Mouse (Mus musculus) embryo, embryonic 10.5 days (tissue): ENCODE data around the gene Mon2.

Experiments used
- DNase-seq: peaks from one replicate; pipeline ENCODE4 v3.0.0-alpha.2; 2015; ENCODE audit warnings: low spot score

Mon2 gene

DNA sequence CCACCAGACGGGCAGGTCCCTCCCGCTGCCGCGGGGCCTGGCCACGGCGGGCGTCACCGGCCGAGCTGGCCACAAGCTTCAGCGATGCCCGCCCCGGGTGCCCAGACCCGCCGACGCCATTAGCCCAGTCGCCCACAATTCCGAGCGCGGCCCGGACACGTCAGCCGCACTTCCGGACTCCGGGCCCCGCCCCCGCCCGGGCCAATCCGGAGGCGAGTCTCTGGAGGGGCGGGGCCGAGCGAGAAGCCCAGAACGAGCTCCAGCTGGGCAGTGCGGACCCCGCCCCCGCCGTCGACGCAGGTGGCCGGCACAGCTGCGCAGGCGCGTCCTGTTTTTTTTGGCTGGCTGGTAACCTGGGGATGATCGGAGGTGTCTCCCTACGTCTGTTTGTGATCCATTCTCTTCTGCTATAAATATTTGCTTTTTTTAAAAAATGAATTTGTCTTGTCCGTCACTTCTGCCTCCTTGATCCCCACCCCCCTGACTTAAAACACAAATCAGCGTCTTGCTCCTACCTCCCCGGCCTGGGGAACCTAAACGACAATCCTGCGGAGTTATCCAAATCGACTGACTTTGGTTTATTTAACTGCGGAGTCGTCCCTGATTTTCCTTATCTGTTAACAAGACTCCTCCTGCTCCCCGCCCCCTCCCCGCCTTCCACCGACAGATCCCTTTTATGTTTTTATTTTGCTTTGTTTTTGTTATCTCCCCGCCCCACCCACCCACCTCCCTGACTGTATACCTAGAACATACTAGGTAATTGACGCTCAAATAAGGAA is at the start of gene Mon2:
Gene Mon2, minus strand, starts transcription at position 261 of the 779 bp plus-strand sequence.
- DNase-seq: peak; percentile 98

DNA sequence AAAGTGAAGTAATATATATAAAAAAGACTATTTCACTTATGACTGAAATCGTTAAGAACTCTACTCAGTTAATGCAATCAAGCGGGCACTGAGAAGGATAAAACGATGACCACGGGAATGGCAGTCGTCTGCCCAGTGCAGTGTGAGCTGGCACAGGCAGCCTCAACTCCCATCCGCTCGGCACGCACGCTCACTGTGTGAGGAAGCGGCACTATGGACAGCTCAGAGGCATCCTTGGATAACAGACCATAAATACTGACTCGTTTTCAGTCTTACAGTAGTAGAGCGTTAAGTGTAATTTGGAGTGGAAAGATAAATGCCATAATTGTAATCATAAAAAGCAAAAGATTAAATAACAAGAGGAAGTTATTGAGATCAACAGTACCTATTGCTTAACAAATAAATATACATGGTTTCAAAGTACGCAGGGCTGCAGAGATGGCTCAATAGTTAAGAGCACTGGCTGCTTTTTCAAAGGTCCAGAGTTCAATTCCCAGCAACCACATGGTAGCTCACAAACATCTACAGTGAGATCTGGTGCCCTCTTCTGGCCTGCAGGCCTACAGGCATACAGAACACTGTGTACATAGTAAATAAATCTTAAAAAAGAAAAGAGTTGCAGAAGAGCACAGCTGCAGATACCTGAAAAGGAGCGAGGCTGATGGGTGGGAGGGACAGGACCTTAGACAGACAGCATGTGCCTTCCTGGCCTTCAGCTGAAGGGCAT is 44.5 kb upstream of the Mon2 start:
- DNase-seq: no peak

DNA sequence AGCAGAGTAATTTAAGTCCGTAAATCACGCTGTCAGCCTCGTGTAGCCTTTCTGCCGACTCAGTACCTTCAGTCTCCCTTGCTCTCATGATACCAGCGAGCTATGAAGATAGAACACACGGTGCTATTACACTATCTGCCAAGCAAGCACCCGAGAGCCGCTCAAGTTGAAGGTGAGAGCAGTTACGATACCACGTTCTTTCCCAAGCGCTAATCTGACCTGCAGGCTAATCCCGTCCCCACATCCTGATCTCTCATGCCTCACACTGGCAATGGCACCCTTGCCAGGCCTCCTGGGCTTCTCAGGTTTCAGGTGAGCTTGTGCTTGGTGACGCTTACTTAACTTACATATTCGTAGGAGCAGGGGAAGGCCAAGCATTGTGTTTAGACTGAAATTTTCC is 40.6 kb upstream of the Mon2 start:
- DNase-seq: no peak

DNA sequence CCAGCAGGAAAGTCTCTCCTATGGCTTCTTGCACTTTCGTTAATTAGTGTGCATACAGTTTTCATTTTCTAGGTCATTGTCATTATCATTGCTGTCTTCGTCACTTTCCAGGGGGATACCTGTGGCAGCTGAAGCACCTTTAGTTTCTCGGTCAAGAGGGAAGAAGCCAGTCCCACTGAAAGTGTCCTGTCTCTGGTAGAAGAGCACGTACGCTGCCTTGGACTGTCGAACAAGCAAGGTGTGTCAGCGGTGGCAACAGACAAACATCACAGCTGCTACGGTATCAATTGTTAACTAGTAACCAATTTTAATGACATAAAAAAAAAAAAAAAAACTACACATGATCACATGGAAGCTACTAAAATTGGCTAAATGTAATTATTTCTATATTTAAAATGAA is 37.2 kb upstream of the Mon2 start:
- no peak for DNase-seq

DNA sequence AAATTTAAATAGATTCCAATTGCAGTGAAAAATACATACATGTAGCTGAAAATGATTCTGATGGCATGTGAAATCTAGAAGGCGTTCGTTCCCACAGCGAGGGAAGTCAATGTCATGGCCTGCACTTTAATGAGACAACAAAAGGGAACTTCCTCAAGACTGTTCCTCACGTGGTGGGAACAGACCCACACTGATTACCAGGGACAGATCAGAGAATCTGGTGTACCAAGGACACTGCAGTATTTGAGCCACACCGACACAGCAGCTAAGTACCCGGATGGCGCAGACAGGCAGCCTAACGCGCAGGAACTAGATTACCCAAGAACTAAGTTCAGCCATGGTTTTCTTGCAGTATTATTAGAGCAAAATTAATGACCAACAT is 36.5 kb upstream of the Mon2 start:
- DNase-seq: no peak

DNA sequence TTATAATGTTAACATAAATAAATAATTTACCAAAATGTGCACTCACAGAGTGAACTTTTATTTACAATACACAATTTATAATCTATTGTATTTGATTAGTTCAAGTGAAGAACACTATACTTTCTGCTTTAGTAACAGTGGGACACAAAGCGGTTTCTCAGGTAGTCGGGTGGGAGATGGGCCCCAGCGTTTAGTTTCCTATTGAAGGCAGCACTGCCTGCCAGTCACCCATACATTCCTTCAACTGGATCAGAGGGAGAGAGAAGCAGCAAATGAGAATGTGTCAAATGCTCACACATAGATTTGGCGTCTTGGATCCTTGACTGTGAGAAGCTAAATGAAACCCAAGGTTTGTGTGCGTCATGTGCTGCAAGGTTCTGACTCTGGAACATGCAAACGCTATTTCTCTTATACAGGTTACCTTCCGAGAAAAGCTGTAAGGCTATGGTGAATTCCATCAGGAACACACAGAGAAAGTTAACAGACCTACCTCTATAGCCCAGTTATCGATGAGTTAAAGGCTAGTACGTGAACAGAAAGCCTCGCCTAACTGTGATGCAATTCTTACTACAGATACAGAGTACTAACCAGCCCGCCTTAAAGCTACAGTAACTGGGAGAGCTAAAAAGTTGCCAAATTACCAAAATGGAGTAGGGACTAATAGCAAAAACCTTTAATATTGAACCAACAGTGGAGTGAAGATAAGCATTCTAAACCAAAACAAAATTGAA is 35.9 kb upstream of the Mon2 start:
- DNase-seq: no peak

DNA sequence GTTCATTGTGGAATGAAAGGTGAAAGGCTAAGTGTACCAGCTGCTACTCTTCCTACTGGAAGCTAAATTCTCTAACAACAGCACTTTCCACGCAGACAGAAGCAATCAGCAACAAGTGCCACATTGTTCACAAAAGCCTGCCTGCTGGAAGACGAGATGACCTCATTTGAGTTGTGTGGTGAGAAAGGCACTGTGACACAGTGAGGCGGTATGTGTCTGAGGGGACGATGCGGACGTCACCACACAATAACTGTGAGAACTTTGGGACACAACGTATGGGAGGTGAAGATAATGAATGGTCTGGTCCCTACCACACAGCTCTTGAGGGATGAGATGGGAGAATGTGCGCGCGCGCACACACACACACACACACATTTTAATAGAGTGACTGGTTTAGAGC is 34.2 kb upstream of the Mon2 start:
- peak; percentile 15 for DNase-seq

DNA sequence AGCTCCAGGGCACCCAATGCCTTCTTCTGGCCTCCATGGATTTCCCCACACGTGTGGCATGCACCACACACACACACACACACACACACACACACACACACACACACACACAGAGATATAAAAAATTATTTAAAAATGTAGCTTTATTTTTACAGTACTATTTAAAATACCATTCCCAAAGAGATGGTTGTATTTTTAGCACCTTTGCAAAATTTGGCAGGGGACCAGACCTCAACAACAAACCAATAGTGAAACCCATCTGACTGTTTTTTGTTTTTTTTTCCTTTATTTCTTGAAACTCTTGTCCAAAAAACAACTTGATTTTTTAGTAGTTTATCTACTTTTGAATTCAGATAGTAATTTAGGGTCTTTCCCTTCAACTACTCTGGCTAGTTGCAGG is 32.2 kb upstream of the Mon2 start:
- DNase-seq: no peak

DNA sequence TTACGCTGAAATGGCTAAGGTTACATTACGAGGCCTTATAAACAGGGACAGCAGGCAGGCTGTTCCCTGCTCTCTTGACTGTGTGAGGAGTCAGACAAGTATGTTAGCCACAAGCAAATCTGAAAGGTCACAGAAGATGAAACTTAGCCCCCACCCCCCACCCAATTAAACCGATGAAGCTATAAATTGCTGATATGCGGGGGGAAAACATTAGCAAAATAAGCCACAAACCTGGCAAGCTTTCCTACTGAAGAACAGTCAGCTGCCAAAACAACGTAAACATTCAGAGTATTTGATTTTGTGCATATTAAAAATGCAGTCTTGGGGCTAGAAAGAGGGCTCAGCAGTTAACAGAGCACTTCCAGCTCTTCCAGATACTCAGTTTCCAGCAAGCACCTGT is 31.8 kb upstream of the Mon2 start:
- no peak for DNase-seq

DNA sequence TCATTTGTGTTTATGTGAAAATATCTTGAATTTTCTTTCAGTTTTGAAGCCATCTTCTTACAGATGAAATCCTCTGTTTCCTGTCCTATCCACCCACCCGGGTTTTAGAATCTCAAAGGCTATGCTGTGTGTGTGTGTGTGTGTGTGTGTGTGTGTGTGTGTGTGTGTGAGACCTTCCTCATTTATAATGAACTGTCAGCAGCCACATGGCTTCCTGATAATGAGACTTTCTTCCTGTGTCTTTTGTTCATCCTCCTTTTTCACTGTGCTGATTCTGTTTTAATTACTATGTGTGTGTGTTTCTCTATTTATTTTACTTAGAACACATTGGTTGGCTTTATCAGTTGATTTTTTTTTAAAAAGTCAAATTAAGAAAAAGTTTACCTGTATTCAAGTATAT is 25.0 kb upstream of the Mon2 start:
- DNase-seq: no peak

DNA sequence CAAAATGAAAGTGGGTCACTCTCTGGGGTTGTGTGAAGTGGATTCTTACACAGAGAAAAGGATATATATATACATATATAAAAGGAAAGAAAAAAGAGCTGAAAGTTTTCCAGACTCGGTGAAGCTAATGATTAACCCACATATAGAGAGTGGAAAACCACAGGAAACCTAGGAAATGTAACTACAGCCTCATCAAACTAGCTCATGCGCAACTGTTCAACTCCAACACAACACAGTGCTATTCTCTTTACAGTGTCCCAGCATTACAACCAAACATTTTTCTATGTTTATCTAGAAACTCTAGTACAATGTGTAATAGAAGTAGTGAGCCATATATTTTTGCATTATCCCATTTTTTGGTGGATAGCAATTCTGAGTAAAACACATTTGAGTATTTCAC is 24.3 kb upstream of the Mon2 start:
- no peak for DNase-seq

DNA sequence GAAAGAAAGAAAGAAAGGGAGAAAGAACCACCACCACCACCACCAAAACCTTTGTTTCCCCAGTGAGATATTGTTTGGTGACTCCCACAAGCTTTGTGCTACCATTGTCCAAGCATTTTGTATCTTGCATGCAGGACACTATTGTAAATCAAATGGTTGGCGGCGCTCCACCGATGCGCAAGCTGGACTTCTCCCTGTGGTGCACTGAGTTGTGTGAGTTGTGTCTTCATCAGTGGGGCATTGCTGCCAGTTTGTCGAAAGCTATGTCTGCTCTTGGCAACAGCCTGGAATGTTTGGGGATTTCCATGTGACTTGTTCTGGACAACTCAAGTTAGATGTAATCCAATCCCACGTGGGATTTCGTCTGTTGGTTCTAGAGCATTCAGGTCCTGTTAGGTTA is 18.2 kb upstream of the Mon2 start:
- DNase-seq: no peak

DNA sequence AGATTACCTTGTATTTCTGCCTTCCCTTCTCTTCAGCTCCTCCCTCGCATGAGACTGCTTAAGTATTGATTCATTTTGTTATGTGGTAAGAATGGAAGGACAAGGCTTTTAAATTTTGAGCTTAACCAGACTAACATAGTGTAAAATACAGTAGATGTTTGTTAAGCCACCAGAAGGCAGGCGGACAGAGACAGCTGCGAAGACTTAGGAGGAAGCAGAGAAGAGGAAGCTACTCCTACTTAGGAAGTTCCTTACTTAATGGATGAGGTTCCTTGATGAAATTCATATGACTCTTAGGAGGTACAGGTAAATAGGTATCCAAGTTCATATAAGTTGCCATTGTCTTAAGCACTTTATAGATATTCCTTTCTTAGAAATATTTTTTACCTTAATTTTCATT is 16.3 kb upstream of the Mon2 start:
- DNase-seq: no peak

DNA sequence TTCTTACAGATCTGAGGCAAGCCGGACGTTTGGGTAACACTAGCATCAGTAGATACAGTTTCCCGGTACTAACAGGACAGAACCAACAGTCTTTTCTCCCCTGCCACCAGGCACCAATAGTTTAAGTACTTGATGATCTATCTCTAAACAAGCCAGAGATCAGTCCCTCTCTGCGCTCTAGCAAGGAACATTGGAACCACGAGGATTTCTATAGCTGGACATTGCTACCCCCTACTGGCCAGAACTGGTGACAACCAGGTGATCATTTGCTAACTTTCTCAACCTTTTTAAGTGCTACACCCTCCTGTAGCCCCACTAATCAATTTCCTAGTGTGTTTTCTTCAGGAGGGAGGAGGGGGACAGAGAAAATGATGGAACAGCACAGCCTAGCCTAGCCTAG is 15.4 kb upstream of the Mon2 start:
- peak; percentile 86 for DNase-seq

DNA sequence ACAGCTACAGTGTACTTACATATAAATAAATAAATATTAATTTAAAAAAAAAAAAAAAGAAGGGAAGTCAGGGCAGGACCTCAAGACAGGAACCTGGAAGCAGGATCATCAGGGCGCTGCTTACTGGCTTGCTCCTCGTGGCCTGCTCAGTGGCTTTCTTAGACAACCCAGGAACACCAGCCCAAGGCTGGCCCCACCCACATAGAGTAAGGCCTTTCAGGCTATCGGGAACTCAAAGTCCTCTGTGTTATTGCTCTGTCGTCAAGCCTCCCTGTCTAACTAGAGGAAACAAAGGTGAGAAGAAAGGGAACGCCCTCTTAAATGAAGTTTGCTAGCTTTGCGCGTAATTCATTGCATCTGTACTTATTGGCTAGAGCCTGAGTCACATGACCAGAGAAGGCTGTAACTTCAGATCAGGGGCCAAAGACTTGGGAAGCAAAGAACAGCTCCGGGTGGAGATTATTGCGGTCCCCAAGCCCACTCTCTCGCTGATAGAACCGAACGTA is 13.2 kb upstream of the Mon2 start:
- no peak for DNase-seq

DNA sequence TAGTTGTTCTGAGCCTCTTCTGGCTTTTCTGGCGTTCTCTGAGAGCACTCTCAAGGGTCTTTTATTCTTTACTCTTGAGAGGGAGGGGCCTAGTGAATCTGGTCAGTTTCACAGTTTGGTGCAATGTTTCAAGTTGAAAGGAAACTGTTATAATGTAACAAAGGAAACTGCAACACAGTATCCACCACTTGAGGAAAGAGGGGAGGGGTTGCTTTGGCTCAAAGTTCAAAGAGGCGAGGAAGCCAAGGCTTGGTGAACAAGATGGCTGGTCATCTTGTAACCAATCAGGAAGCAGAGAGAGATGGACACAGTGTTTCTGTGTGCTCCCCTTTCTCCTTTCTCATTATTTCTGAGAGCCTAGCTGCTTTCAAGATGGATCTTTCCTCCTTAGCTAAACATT is 10.5 kb upstream of the Mon2 start:
- no peak for DNase-seq

DNA sequence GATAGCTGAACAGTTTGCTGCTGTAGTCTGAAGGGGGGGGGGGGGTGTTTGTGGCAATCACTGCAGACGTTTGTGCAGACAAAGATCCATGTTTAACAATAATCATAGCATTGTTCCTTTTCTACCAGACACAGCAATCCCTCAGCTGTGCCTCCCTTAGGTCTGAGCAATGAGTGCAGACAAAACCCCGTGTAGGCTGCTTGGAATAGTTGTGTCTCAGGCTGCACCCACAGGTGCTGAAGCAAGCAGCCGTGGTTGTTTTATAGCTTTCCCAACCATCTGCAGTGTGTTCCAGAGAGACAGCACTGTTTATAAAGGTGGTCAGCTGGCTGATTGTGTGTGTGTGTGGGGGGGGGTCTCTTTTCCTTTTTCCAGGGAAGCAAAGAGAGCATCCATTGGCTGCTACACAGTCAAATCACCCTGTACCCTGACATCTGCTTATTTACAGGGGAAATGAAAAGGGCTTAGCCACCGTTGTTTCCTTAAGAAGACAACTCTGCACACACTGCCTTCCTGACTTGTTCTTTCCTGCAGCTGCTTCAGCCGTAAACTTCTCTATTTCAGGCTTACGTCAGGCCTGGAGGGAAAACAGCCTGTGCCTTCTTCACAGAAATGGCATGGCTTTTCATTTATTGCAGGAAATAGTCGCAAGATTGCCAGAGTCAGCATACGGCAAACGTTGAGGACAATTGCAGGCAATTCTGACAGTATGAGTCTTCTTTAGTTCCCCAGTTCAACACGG is 8.8 kb upstream of the Mon2 start:
- DNase-seq: no peak

DNA sequence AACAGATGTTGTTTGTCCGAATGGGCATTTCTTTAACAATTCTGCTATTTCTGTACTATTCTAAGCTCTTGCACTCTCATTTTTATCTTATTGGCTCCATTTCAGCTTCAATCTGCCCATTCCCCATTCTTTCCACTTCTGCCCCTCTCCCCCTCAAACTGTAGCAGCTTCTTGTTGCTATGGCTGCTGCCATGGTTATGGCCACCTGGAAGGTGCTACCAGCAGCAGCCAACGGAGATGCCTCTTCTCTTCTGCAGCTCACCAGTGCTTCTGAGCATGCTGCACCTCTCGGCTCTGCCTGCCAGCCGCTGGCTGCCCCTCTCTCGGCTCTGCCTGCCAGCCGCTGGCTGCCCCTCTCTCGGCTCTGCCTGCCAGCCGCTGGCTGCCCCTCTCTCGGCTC is 8.0 kb upstream of the Mon2 start:
- DNase-seq: no peak

DNA sequence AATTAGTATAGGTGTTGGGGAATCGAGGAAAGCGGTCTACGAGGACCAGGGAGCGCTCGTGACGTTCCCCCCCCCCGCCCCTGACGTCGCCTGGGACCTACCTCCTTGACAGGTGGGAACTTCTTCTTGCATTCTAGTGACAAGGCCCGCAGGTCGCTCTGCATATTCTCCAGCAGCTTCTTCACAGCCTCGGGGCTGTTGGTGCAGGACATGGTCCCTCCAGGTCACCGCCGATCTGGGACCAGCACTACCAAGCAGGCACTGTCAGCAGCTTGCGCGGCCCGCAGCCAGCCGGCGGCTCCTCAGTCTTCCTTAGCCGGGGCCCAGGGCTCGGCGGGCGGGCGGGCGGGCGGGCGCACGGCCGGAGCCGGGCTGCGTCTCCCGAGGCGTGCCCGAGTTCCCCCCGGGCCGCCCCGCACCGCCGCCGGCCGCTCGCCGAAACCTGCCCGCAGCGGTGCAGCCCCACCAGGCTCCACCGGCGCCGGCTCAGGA is 508 bp downstream of the Mon2 start:
- DNase-seq: peak; percentile 27

DNA sequence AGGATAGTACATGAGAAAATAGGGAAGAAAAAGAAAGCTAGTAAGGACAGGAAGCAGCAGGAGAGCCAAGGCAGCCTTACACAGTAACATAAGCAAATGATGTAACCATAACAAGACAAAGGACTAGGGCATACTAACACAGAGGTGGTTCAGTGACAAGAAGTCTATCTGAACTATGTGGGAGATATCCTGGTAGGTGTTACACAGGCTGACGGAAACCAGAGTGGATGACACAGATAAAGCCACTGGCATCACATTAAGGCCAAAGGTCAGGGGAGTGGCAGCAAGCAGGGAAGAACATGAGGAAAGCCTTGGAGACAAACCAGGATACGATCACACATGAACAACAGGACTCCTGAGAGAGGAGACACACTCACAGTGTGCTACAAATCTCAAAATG is 4.3 kb downstream of the Mon2 start:
- no peak for DNase-seq

DNA sequence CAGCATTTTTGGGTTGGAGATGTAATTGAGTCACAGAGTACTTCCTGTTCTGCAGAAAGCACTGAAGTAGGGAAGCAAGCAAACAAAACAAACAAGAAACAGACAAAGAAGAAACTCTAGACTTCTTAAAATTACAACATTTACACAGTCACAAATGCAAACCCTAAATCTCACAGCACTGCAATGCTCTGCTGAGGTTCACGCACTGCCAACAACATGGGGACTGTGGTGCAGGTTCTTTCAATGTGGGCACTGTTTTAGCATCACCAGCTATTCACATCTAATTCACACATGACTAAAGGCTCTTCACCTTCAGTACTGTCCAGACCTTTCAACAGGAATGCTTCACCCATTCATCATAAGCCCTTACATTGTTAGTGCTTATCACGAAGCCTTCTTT is 13.3 kb downstream of the Mon2 start:
- DNase-seq: no peak

DNA sequence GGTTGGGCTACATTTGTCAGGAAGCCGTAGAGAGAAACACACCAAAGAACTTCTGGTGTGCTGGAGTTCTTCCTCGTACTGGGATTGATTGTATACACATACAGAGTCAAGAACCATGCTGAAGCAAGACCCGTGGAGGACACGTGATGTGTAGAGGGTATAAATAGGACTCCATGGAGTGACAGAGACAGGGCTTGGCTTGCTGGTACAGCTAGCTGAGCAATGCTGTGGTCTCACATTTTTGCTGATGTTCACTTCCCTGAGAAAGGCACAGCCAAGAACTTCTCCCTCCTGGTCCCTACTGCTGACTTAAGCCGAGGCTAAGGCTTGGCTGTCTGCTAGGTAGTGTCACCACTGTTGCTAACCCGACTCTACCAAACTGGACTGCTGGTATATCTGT is 15.5 kb downstream of the Mon2 start:
- DNase-seq: no peak
